ENCODE assay signal across 12 mouse cellular contexts in the genomic region with DNA sequence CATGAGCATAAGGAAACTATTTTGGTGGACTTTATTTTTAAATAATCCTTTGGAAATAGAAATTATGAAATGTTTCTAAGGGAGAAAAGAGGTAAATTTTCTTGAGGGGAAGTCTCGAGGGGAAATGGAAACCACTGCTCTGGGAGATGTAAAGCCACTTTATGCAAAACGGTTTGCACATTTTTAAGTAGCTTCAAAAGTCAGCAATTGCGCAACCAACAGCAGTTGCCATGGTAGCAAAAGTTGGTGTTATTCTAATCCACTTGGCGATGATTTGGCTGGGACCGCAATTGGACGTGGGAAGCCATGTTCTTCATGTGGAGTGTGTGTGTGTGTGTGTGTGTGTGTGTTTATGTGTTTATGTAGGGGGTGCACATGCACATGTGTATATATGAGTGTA. TPM values are rescaled to one million over a fixed set of nuclear protein-coding genes. Genes with fewer than 3 reads are reported as not detected.
DNase-seq lines count a peak whose midpoint lies in the region; ATAC-seq and TF ChIP-seq lines count a peak whose summit lies in the region.
"Had no signal": no experiment of that assay in that cellular context is flagged by ENCODE, and none has a peak within 500 bp of the region (broad histone marks: within the 10 kb centered on the region; RNA-seq: fewer than 3 reads in every experiment).

No protein-coding gene starts in this region.

- no peak overlapping the region for H3K4me2 ChIP-seq in forebrain, postnatal 0 days (ENCODE audit: low read depth)
- no peak overlapping the region for H3K4me2 ChIP-seq in forebrain, embryonic 15.5 days (replicated peaks)
- H3K4me2 ChIP-seq in kidney, embryonic 15.5 days = no peak overlapping the region
- H3K4me2 ChIP-seq in hindbrain, postnatal 0 days (ENCODE audit: low read depth, low read length) = no peak overlapping the region
- no peak overlapping the region for H3K4me2 ChIP-seq in hindbrain, embryonic 13.5 days
- H3K4me2 ChIP-seq: neural tube, embryonic 13.5 days had no signal

- TF ChIP-seq CTCF in forebrain, postnatal 0 days (IDR thresholded peaks at IDR 0.05; ENCODE audit: low read depth) = no peak
- TF ChIP-seq CTCF in hindbrain, postnatal 0 days (IDR thresholded peaks at IDR 0.05; ENCODE audit: low read depth) = no peak

- H3K36me3 ChIP-seq in forebrain, postnatal 0 days (ENCODE audit: insufficient read depth) = no peaks in the 10 kb centered on the region
- no peaks in the 10 kb centered on the region for H3K36me3 ChIP-seq in forebrain, embryonic 15.5 days
- no peaks in the 10 kb centered on the region for H3K36me3 ChIP-seq in kidney, embryonic 15.5 days
- H3K36me3 ChIP-seq in hindbrain, postnatal 0 days (ENCODE audit: insufficient read depth, low read length) = no peaks in the 10 kb centered on the region
- H3K36me3 ChIP-seq in hindbrain, embryonic 13.5 days = no peaks in the 10 kb centered on the region
- H3K36me3 ChIP-seq: neural tube, embryonic 13.5 days had no signal

- H3K27ac ChIP-seq in forebrain, postnatal 0 days (ENCODE audit: low read depth, low read length) = no peak overlapping the region
- H3K27ac ChIP-seq in forebrain, embryonic 15.5 days (replicated peaks) = no peak overlapping the region
- H3K27ac ChIP-seq in kidney, embryonic 15.5 days = no peak overlapping the region
- no peak overlapping the region for H3K27ac ChIP-seq in hindbrain, postnatal 0 days
- H3K27ac ChIP-seq in hindbrain, embryonic 13.5 days = no peak overlapping the region
- H3K27ac ChIP-seq: neural tube, embryonic 13.5 days had no signal

- H3K27me3 ChIP-seq in forebrain, postnatal 0 days (ENCODE audit: insufficient read depth, low read length) = peaks cover 20% of the 10 kb centered on the region
- peaks cover 44% of the 10 kb centered on the region for H3K27me3 ChIP-seq in forebrain, embryonic 15.5 days
- H3K27me3 ChIP-seq in kidney, embryonic 15.5 days = peaks cover 93% of the 10 kb centered on the region
- peaks cover 12% of the 10 kb centered on the region; the same call in 1 of the 2 replicates for H3K27me3 ChIP-seq in hindbrain, postnatal 0 days (ENCODE audit: insufficient read depth, low read length)
- H3K27me3 ChIP-seq in hindbrain, embryonic 13.5 days = peaks cover 94% of the 10 kb centered on the region

- peak; percentile 58 for ATAC-seq in forebrain, postnatal 0 days
- ATAC-seq in forebrain, embryonic 15.5 days (replicated peaks) = no peak
- ATAC-seq in kidney, embryonic 15.5 days (replicated peaks; ENCODE audit: low FRiP score) = no peak
- no peak for ATAC-seq in hindbrain, postnatal 0 days
- no peak for ATAC-seq in hindbrain, embryonic 13.5 days (ENCODE audit: low FRiP score)

- H3K9ac ChIP-seq in forebrain, postnatal 0 days = no peak overlapping the region
- H3K9ac ChIP-seq in forebrain, embryonic 15.5 days (replicated peaks) = no peak overlapping the region
- no peak overlapping the region for H3K9ac ChIP-seq in kidney, embryonic 15.5 days
- H3K9ac ChIP-seq in hindbrain, postnatal 0 days (replicated peaks; ENCODE audit: low read length) = no peak overlapping the region
- H3K9ac ChIP-seq in hindbrain, embryonic 13.5 days = no peak overlapping the region
- H3K9ac ChIP-seq: neural tube, embryonic 13.5 days had no signal

- 49% methylated on average over 6 of the region's 6 CpGs for WGBS in forebrain, postnatal 0 days
- 63% methylated on average over 6 of the region's 6 CpGs for WGBS in forebrain, embryonic 15.5 days
- 80% methylated on average over 6 of the region's 6 CpGs for WGBS in kidney, embryonic 15.5 days
- WGBS in hindbrain, postnatal 0 days = 69% methylated on average over 6 of the region's 6 CpGs
- 75% methylated on average over 6 of the region's 6 CpGs for WGBS in hindbrain, embryonic 13.5 days

- H3K4me3 ChIP-seq in forebrain, postnatal 0 days (ENCODE audit: low read depth, low read length) = no peak overlapping the region
- H3K4me3 ChIP-seq in forebrain, embryonic 15.5 days = no peak overlapping the region
- H3K4me3 ChIP-seq in kidney, embryonic 15.5 days (replicated peaks) = no peak overlapping the region
- no peak overlapping the region for H3K4me3 ChIP-seq in hindbrain, postnatal 0 days (ENCODE audit: low read length)
- no peak overlapping the region for H3K4me3 ChIP-seq in hindbrain, embryonic 13.5 days
- H3K4me3 ChIP-seq: neural tube, embryonic 13.5 days had no signal

- peaks cover 6% of the 10 kb centered on the region; the same call in 1 of the 2 replicates for H3K4me1 ChIP-seq in forebrain, postnatal 0 days (ENCODE audit: insufficient read depth)
- H3K4me1 ChIP-seq in forebrain, embryonic 15.5 days = peaks cover 14% of the 10 kb centered on the region
- 0 out of 2 replicates have a peak, but pooled peaks cover 4% of the 10 kb centered on the region for H3K4me1 ChIP-seq in kidney, embryonic 15.5 days
- peaks cover 4% of the 10 kb centered on the region; the same call in 1 of the 2 replicates for H3K4me1 ChIP-seq in hindbrain, postnatal 0 days (ENCODE audit: insufficient read depth, low read length)
- 0 out of 2 replicates have a peak, but pooled peaks cover 5% of the 10 kb centered on the region for H3K4me1 ChIP-seq in hindbrain, embryonic 13.5 days (replicated peaks)

- DNase-seq in forebrain, postnatal 0 days = peak; percentile 65
- peak; percentile 63 to 80 for DNase-seq in right cerebral cortex, postnatal 10 days (ENCODE audit: low spot score in 2 of 2)
- DNase-seq in right cerebral cortex, postnatal 4 days = no peak
- peak; percentile 50 for DNase-seq in lung, postnatal 14 days
- DNase-seq in hindbrain, postnatal 0 days (ENCODE audit: low spot score) = no peak
- DNase-seq: cerebellum, adult 2 months; kidney, adult 8-10 months had no signal

- H3K9me3 ChIP-seq in forebrain, postnatal 0 days (ENCODE audit: low read length) = no peaks in the 10 kb centered on the region
- no peaks in the 10 kb centered on the region for H3K9me3 ChIP-seq in forebrain, embryonic 15.5 days
- H3K9me3 ChIP-seq in kidney, embryonic 15.5 days (replicated peaks) = no peaks in the 10 kb centered on the region
- no peaks in the 10 kb centered on the region for H3K9me3 ChIP-seq in hindbrain, postnatal 0 days (ENCODE audit: low read length)
- no peaks in the 10 kb centered on the region for H3K9me3 ChIP-seq in hindbrain, embryonic 13.5 days
- H3K9me3 ChIP-seq: neural tube, embryonic 13.5 days had no signal

RNA-seq across cellular contexts. Expression of a gene that starts 37.6 kb away (rescaled TPM):
- total RNA-seq in forebrain, postnatal 0 days (2014; rRNA removed) = 25.5 and 33.2 TPM in 2 replicates
- 15.3 and 19.3 TPM in 2 replicates for polyA plus RNA-seq in forebrain, postnatal 0 days (2015; fragmentation: Nextera tagmentation; extraction: Ambion mirVana)
- polyA plus RNA-seq in forebrain, embryonic 15.5 days (2015; fragmentation: Nextera tagmentation; extraction: Ambion mirVana) = 4.7 and 6.1 TPM in 2 replicates
- 0.08 and 0.14 TPM in 2 replicates for polyA plus RNA-seq in kidney, embryonic 15.5 days (2015; fragmentation: Nextera tagmentation; extraction: Ambion mirVana)
- total RNA-seq in hindbrain, postnatal 0 days (2014; rRNA removed) = 44.4 and 53.4 TPM in 2 replicates
- polyA plus RNA-seq in hindbrain, postnatal 0 days (2015; fragmentation: Nextera tagmentation; extraction: Ambion mirVana) = 28.3 and 29.6 TPM in 2 replicates
- 1.8 and 2.1 TPM in 2 replicates for polyA plus RNA-seq in hindbrain, embryonic 13.5 days (2015; fragmentation: Nextera tagmentation; extraction: Ambion mirVana)
- polyA plus RNA-seq: heart, postnatal 0 days had no signal

Comparison
In these comparisons a context has a peak if more than half of its experiments do, and no peak if none do; other contexts are left out.
1. DNase-seq: peak in forebrain, postnatal 0 days (single experiment), right cerebral cortex, postnatal 10 days (2 of 2) and lung, postnatal 14 days (single experiment); none in right cerebral cortex, postnatal 4 days (single experiment) and hindbrain, postnatal 0 days (single experiment).